Mouse (Mus musculus): ENCODE results near the gene Kank2.
A peak's percentile ranks its signal among the peaks of the same experiment; 100 is the strongest.

- TF ChIP-seq POLR2A (IDR thresholded peaks at IDR 0.05; ENCODE audit: low read depth, low read length) (peak; percentile 94), CTCF (IDR thresholded peaks at IDR 0.05; ENCODE audit: extremely low read depth, insufficient read length, insufficient replicate concordance, low read depth, low read length) (no peak)
Measured at GRCm38 (mm10) chr9:21723377-21724146, 75.0 kb downstream of the Kank2 start, which contains the start of gene Ldlr.
